Mouse (Mus musculus) embryonic facial prominence, embryonic 14.5 days (tissue): ENCODE measurements at regions not wholly inside any gene's neighbourhood (a gene's known extent, or its start where the extent isn't known, plus 50 kb on each side); places are given as distances from the start of the nearest gene placed in this dataset.

Experiments
- ATAC-seq: fragments of 200-750 bp; cut with Nextera tagmentation; 2 replicates; pipeline ENCODE4 v1.8.0; 2017; ENCODE audit warnings: low read depth, moderate number of reproducible peaks, moderate TSS enrichment
- DNase-seq: peaks from one replicate; pipeline ENCODE4 v3.0.0-alpha.2; 2015; ENCODE audit warnings: low spot score
- H3K27ac ChIP-seq: fragments of 300-500 bp; sonication (generic); replicated peaks from 2 replicates; pipeline ENCODE4 v1.5.1; 2014; ENCODE audit warnings: low read depth, mild to moderate bottlenecking, low read length, moderate library complexity
- H3K27me3 ChIP-seq: fragments of 300-500 bp; sonication (generic); replicated peaks from 2 replicates; pipeline ENCODE4 v1.6.1; 2014; ENCODE audit warnings: low read length; ENCODE audit not compliant: control insufficient read depth, insufficient read depth
- H3K36me3 ChIP-seq: fragments of 300-500 bp; sonication (generic); 2 replicates; pipeline ENCODE4 v1.6.1; 2014; ENCODE audit warnings: low read length, mixed read lengths; ENCODE audit not compliant: control insufficient read depth, insufficient read depth
- H3K4me1 ChIP-seq: fragments of 300-500 bp; sonication (generic); 2 replicates; pipeline ENCODE4 v1.6.1; 2014; ENCODE audit warnings: antibody characterized with exemption, low read length; ENCODE audit not compliant: control insufficient read depth, insufficient read depth
- H3K4me2 ChIP-seq: fragments of 300-500 bp; sonication (generic); 2 replicates; pipeline ENCODE4 v1.6.1; 2014; ENCODE audit warnings: low read depth, mild to moderate bottlenecking, low read length, moderate library complexity, mixed read lengths
- H3K4me3 ChIP-seq: fragments of 300-500 bp; sonication (generic); 2 replicates; pipeline ENCODE4 v1.5.1; 2014; ENCODE audit warnings: low read depth, mild to moderate bottlenecking, low read length
- H3K9ac ChIP-seq: fragments of 300-500 bp; sonication (generic); 2 replicates; pipeline ENCODE4 v1.6.1; 2014; ENCODE audit warnings: low read depth, mild to moderate bottlenecking, low read length, moderate library complexity, mixed read lengths
- H3K9me3 ChIP-seq: fragments of 300-500 bp; sonication (generic); 2 replicates; pipeline ENCODE4 v1.6.1; 2016; ENCODE audit warnings: low read length; ENCODE audit not compliant: control insufficient read depth
- WGBS: fragments of 180-500 bp; shearing (Covaris S2); extraction: QIAGEN DNeasy Blood & Tissue Kit; methylation state at CpG from one replicate; pipeline ENCODE4 v1.1.7; 2014; 5-methylcytosine and 5-hydroxymethylcytosine counted together

DNA sequence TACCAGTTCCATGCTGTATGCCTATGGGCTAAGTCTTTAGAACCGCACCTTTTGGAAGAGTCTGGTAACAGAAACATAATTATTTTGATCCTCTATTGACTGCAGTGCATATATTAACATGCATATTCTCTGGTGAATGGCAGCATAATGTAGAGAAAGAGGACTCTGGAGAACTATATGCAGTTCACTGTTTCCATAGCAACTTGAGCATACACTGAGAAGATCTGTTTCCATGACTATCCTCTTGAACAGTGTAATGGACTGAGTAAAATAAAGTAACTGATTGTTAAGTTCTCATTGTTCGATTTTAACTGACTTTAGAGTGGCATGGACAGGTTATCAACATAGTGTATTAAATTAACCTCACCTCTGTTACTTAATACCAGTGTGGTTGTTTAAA is 147.6 kb upstream of the 2610001J05Rik start:
- Histone ChIP-seq H3K4me3 (no peak overlapping the region), H3K9me3 (no peaks in the 10 kb centered on the region), H3K4me2 (no peak overlapping the region), H3K36me3 (no peaks in the 10 kb centered on the region), H3K27ac (no peak overlapping the region), H3K4me1 (no peaks in the 10 kb centered on the region), H3K27me3 (no peaks in the 10 kb centered on the region), H3K9ac (no peak overlapping the region)
- peak; percentile 55; the same call in 1 of the 2 replicates for ATAC-seq
- 73% methylated on average over 2 of the region's 2 CpGs for WGBS
- peak; percentile 3 for DNase-seq

DNA sequence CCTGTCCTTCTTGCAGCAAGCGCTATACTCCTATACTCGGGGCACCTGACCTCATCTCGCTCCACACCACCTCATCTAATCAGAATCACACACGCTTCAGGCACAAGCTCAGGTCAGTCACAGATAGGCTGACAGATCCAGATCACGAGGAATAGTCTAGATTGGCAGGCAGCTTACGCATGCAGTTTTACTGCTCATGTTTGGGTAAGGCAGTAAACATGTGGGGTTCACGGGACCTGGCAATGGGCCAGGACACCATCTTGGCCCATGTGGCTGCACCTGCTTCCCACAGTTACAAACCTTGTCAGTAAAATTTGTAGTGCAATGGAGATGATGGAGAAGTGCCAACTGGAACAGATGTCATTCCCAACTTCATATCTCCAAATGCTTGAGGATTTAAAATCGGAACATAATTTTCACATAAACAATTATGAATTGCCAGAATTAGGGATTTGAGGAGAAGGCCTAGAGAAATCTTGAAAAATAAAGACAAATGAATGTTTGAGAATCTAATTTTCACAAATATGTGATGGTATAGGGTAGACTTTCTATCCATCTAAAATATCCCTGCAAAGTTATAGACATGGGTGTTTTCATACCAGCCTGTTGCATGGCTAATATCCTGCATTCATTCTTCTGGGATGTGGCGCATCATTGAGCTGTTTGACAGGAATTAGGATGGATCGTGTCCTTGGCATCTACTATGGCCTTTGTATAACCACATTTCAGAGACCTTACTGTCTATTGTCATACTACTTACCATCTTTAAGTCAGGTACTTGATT is 111.5 kb upstream of the 2610001J05Rik start:
- Histone ChIP-seq H3K9ac (no peak overlapping the region), H3K27me3 (no peaks in the 10 kb centered on the region), H3K4me3 (no peak overlapping the region), H3K4me2 (no peak overlapping the region), H3K9me3 (peaks cover 7% of the 10 kb centered on the region; the same call in 1 of the 2 replicates), H3K36me3 (no peaks in the 10 kb centered on the region), H3K4me1 (no peaks in the 10 kb centered on the region), H3K27ac (no peak overlapping the region)
- ATAC-seq (no peak), DNase-seq (peak; percentile 25)
- 84% methylated on average over 10 of the region's 10 CpGs for whole genome bisulfite sequencing

DNA sequence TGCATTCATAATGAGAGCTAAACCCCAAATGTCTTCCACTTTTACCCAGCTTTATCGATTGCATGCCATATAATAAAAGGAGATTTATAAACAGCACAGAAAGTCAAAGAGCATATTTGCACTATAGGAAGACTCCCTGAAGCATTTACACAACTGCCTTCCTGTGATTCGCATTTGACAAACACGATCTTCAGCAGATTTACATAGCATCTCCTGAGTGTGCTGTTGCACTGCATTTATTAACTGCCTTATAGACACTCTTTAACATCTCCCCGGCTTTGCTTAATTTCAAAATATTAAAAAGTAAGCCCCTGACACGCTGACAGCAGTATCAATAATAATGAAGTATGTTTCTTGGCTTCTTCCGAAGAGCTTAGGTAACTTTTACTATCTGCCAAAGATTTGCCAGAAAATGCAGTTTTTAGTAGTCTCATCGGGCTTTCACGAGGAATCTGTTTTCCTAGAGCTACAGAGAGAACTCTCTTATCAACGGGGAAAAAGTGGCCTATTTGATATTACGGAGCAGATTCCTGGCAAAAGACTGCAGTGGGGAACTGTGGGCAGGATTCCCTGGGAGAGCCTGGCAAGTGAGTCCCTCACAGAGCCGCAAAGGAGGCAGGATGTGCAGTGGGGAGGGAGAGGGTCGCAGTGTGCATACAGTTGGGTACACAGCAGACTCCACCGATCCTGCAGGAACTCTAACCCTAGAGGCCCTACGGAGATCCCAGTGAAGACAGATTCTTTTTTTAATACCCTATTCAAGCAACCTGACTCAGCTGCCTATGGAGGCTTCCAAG is 103.6 kb upstream of the 2610001J05Rik start:
- Histone ChIP-seq H3K4me1 (no peaks in the 10 kb centered on the region), H3K4me3 (no peak overlapping the region), H3K27me3 (no peaks in the 10 kb centered on the region), H3K27ac (no peak overlapping the region), H3K36me3 (no peaks in the 10 kb centered on the region), H3K9ac (no peak overlapping the region), H3K4me2 (no peak overlapping the region), H3K9me3 (peaks cover 11% of the 10 kb centered on the region; the same call in 1 of the 2 replicates)
- ATAC-seq (no peak), DNase-seq (peak; percentile 3)
- 73% methylated on average over 14 of the region's 14 CpGs for WGBS

DNA sequence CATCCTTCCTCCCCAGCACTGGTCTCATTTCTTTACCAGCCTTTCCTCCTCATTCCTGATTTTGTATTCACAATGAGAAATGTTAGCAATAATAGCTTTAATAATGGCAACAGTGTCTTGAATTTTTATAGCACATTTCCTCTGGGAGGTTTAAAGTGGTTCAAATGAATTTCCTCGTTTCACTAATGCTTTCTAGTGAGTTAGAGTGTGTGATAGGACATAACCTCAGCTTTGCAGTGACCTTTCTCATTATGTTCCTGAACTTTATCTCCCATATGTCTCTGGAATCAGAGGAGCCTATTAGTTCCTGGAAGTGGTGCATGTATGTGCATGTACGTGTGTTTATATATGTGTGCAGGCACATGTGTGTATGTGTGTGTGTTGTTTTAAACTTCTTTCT is 93.2 kb upstream of the 2610001J05Rik start:
- 57% methylated on average over 2 of the region's 2 CpGs for WGBS
- no peak overlapping the region for H3K27ac ChIP-seq
- H3K4me1 ChIP-seq = no peaks in the 10 kb centered on the region
- DNase-seq (no peak), ATAC-seq (no peak)
- no peaks in the 10 kb centered on the region for H3K27me3 ChIP-seq
- no peak overlapping the region for H3K4me3 ChIP-seq
- no peak overlapping the region for H3K4me2 ChIP-seq
- H3K36me3 ChIP-seq = no peaks in the 10 kb centered on the region
- no peak overlapping the region for H3K9ac ChIP-seq
- H3K9me3 ChIP-seq = 0 out of 2 replicates have a peak, but pooled peaks cover under 1% of the 10 kb centered on the region

DNA sequence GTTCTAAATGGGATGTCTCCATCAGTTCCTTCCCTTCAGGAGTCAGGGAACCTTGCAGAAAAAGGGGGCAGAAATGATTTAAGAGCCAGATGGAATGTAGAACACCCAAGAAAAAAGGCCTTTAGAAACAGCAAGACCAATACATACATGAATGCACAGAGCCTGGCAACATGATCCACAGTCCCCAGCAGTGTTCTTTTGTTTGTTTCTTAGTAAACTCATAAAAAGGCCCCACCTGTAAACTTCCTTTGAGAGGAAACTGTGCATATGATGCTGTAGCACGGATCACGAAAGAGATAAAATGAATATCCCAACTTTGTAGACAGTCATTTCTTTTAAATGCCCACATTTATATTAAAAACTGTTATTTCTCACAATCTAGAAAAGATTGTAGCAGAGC is 92.7 kb upstream of the 2610001J05Rik start:
- H3K27me3 ChIP-seq = no peaks in the 10 kb centered on the region
- no peaks in the 10 kb centered on the region for H3K4me1 ChIP-seq
- 85% methylated on average over 2 of the region's 2 CpGs for WGBS
- ATAC-seq (no peak), DNase-seq (no peak)
- no peaks in the 10 kb centered on the region for H3K9me3 ChIP-seq
- no peak overlapping the region for H3K9ac ChIP-seq
- H3K4me3 ChIP-seq = no peak overlapping the region
- no peak overlapping the region for H3K27ac ChIP-seq
- no peaks in the 10 kb centered on the region for H3K36me3 ChIP-seq
- H3K4me2 ChIP-seq = no peak overlapping the region

DNA sequence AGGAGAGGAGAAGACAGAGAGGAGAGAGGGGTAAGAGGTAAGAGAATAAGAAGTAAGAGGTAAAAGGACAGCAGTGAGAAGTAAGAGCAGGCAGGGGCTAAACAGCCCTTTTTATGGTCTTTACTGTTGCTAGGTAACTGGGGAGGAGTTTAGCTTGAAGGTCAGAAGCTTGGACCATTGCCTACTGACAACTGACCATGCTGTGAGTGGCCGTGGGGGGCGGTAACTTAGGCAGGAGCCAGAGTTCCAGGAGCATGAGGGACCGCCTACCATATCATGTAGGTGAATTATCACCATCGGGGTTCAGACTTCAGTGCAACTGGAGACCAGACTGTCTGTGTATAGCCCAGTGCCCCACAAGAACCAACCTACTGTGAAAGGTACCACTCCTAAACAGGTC is 78.3 kb upstream of the 2610001J05Rik start:
- DNase-seq (no peak), ATAC-seq (no peak)
- WGBS = 81% methylated on average over 3 of the region's 4 CpGs
- Histone ChIP-seq H3K36me3 (no peaks in the 10 kb centered on the region), H3K9me3 (no peaks in the 10 kb centered on the region), H3K4me3 (no peak overlapping the region), H3K27me3 (no peaks in the 10 kb centered on the region), H3K4me1 (no peaks in the 10 kb centered on the region), H3K4me2 (no peak overlapping the region), H3K9ac (no peak overlapping the region), H3K27ac (no peak overlapping the region)

DNA sequence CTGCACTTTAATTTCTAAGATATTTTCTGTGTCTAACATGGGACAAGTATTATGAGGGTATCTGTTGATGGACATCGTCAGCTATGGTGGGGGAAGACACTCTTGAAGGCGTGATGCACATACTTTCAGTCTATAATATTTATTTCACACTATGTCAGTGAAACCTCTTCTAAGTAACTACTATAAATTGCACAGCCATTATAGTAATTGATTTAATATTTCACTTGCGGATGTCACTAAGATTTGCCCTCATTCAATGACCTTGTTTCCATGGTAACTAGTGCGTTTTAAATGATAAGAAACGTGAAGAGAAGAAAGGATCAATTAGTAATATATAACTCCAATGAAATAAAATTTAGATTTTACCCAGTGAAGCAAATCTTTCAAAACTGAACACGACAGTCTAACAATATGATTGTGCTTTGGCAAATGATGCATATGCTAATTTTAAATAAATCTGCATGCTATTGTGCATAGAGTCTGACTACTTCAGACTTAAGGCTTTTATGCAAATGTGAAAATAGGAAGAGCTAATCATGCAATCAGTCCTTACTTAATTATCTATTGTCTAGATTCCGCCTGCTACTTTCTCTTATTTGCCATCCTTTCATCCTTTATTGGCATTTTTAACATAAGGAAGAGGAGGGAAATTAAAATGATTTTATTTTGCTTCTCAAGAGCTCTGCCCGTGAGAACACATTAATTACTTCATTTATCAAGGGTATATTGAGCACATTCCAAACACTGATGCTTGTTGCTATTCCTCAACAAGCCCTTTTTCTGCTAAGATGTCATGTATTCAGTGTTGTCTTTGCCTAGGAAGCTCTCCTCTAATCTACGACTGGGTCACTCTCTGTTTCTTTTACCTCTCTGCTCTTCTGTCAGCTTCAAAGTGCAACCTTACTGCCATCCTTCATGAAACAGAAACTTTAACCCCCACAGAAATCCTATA is 49.8 kb upstream of the 2610001J05Rik start:
- no peaks in the 10 kb centered on the region for H3K9me3 ChIP-seq
- no peak for ATAC-seq
- 81% methylated on average over 9 of the region's 9 CpGs for WGBS
- DNase-seq = no peak
- no peaks in the 10 kb centered on the region for H3K36me3 ChIP-seq
- H3K27me3 ChIP-seq = no peaks in the 10 kb centered on the region
- H3K9ac ChIP-seq = no peak overlapping the region
- H3K27ac ChIP-seq = no peak overlapping the region
- H3K4me1 ChIP-seq = no peaks in the 10 kb centered on the region
- H3K4me2 ChIP-seq = no peak overlapping the region
- H3K4me3 ChIP-seq = no peak overlapping the region
